Mouse (Mus musculus): ENCODE measurements around the gene Golga5. TPM values are rescaled to one million over a fixed set of nuclear protein-coding genes. Genes with fewer than 3 reads are reported as not detected.

Golga5 gene
- polyA plus RNA-seq, 1 experiment from 2014 or later: 25.0 TPM

- H3K27me3 ChIP-seq (ENCODE audit: poor library complexity, severe bottlenecking): no peaks in the 10 kb centered on the region
- H3K9me3 ChIP-seq: no peaks in the 10 kb centered on the region
- 76% methylated on average over 4 of the region's 4 CpGs for WGBS
- peaks cover 30% of the 10 kb centered on the region for H3K36me3 ChIP-seq (replicated peaks)
- no peak overlapping the region for H3K4me3 ChIP-seq
- peaks cover 5% of the 10 kb centered on the region; the same call in 1 of the 2 replicates for H3K4me1 ChIP-seq
- H3K27ac ChIP-seq: no peak overlapping the region
- DNase-seq (ENCODE audit: extremely low spot score, low spot score): no peak
These were observed 30.8 kb downstream of the Golga5 start for GRCm38 (mm10) chr12:102499723-102500122.

GRCm38 (mm10) chr12:102501038-102501437 is 32.1 kb downstream of the Golga5 start:
- Histone ChIP-seq H3K36me3 (replicated peaks) (peaks cover 24% of the 10 kb centered on the region), H3K9me3 (no peaks in the 10 kb centered on the region), H3K4me1 (peaks cover 5% of the 10 kb centered on the region; the same call in 1 of the 2 replicates), H3K27me3 (ENCODE audit: poor library complexity, severe bottlenecking) (no peaks in the 10 kb centered on the region), H3K27ac (no peak overlapping the region), H3K4me3 (no peak overlapping the region)
- 96% methylated on average over 2 of the region's 2 CpGs for WGBS
- DNase-seq (ENCODE audit: extremely low spot score, low spot score): no peak

- peaks cover 17% of the 10 kb centered on the region for H3K36me3 ChIP-seq (replicated peaks)
- 88% methylated on average over 8 of the region's 8 CpGs for WGBS
- H3K4me1 ChIP-seq: peaks cover 5% of the 10 kb centered on the region; the same call in 1 of the 2 replicates
- H3K27ac ChIP-seq: no peak overlapping the region
- no peak overlapping the region for H3K4me3 ChIP-seq
- no peaks in the 10 kb centered on the region for H3K9me3 ChIP-seq
- no peak for DNase-seq (ENCODE audit: extremely low spot score, low spot score)
- H3K27me3 ChIP-seq (ENCODE audit: poor library complexity, severe bottlenecking): no peaks in the 10 kb centered on the region
These were observed 33.1 kb downstream of the Golga5 start for GRCm38 (mm10) chr12:102501848-102502595.

DNA sequence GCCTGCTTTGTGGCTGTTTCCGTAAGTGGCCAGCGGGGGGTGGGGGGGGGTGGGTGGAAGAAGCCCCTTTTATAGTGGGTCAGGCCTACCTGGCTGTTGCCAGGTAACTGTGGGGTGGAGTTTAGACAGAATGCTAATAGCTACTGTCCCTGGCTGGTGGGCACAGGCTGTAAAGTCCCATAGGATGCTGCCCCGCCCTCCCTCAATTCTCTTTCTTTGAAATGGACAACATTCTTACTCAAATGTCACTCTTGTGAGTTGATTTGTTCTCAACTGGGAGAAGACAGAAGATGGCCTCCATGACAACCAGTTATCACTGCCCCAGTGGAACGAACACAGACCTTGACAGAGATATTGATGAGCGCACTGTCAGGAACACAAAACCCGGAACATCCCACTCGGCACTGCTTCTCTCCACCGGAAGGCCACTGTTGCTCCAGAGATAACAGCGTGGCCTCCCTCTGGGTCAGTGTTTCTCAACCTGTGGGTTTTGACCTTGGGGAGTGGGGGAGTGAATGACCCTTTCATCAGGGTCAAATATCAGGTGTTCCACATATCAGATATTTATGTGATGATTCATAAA is 36.3 kb downstream of the Golga5 start:
- Histone ChIP-seq H3K4me3 (no peak overlapping the region), H3K4me1 (no peaks in the 10 kb centered on the region), H3K9me3 (no peaks in the 10 kb centered on the region), H3K36me3 (replicated peaks) (no peaks in the 10 kb centered on the region), H3K27ac (no peak overlapping the region), H3K27me3 (ENCODE audit: poor library complexity, severe bottlenecking) (no peaks in the 10 kb centered on the region)
- WGBS: 79% methylated on average over 9 of the region's 9 CpGs
- no peak for DNase-seq (ENCODE audit: extremely low spot score, low spot score)

GRCm38 (mm10) chr12:102505949-102506348 is 37.0 kb downstream of the Golga5 start:
- Histone ChIP-seq H3K27me3 (ENCODE audit: poor library complexity, severe bottlenecking) (no peaks in the 10 kb centered on the region), H3K4me1 (peaks cover 5% of the 10 kb centered on the region), H3K36me3 (replicated peaks) (no peaks in the 10 kb centered on the region), H3K27ac (no peak overlapping the region), H3K9me3 (no peaks in the 10 kb centered on the region), H3K4me3 (no peak overlapping the region)
- 89% methylated on average over 7 of the region's 7 CpGs for WGBS
- no peak for DNase-seq (ENCODE audit: extremely low spot score, low spot score)

DNA sequence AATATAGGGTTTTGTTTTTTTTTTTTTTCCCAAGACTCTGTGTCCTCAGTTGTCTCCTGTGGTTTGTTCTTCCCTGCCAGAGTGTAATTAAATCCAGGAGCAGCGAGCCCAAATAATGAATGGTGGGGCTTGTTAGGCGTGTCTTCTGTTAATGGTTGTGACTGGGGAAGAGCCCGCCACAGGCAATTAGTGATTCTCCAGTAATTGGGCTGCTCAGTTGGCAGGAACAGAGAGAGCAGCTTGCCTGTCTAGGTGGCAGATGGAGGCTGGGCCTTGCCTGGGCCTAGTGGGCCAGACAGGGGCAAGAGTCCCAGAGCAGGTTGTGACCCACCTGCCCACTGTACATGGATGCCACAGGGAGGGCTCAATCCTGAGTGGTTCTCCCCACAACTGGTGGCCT is 42.4 kb downstream of the Golga5 start:
- no peaks in the 10 kb centered on the region for H3K27me3 ChIP-seq (ENCODE audit: poor library complexity, severe bottlenecking)
- 23% methylated on average over 3 of the region's 3 CpGs for WGBS
- DNase-seq (ENCODE audit: extremely low spot score, low spot score): no peak
- H3K36me3 ChIP-seq (replicated peaks): no peaks in the 10 kb centered on the region
- H3K4me1 ChIP-seq: peaks cover 26% of the 10 kb centered on the region
- no peak overlapping the region for H3K4me3 ChIP-seq
- H3K27ac ChIP-seq: peak overlapping the region; percentile 58; the same call in 1 of the 2 replicates
- no peaks in the 10 kb centered on the region for H3K9me3 ChIP-seq

DNA sequence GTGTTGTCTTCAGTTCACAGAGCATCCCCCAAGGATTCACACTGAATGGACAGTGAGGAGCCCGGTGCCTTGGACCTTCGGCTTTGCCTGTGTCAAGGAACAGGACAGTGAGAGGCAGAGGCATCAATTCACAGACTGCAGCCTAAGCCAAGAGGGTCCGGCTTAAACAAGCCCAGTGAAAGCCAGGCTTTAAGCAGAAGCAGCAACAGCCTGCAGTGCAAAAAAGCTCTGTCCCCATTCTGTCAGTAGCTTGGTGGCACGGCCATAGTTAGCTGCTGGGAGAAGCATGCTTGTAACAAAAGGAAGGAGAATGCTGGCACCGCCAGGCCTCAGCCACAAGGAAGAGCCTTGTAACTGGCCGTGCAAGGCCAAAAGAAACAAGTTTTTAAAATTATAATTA is 45.2 kb downstream of the Golga5 start:
- Histone ChIP-seq H3K36me3 (replicated peaks) (no peaks in the 10 kb centered on the region), H3K4me3 (no peak overlapping the region), H3K4me1 (peaks cover 26% of the 10 kb centered on the region), H3K27me3 (ENCODE audit: poor library complexity, severe bottlenecking) (no peaks in the 10 kb centered on the region), H3K9me3 (no peaks in the 10 kb centered on the region), H3K27ac (0 out of 2 replicates have a peak overlapping the region, but pooled peaks have one; percentile 0)
- no peak for DNase-seq (ENCODE audit: extremely low spot score, low spot score)
- WGBS: 75% methylated on average over 6 of the region's 6 CpGs

DNA sequence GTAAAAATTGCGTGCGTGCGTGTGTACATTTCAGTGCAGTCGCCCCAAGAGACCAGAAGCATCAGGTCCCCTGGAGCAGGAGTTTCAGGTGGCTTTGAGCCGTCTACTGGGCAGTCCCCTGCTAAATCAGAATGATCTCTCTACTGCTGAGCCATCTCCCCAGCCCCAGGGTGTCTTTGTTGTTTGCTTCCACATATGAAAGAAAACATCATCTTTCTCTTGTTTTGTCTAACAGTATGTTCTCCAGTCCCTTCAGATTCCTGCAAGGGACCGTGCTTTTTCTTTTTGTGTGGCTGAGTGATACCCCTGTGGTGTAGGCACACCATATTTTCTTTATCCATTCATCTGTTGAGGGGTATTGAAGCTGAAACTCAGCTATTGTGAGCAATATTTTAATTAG is 45.8 kb downstream of the Golga5 start:
- WGBS: 77% methylated on average over 6 of the region's 6 CpGs
- Histone ChIP-seq H3K4me3 (no peak overlapping the region), H3K27ac (no peak overlapping the region), H3K36me3 (replicated peaks) (no peaks in the 10 kb centered on the region), H3K9me3 (no peaks in the 10 kb centered on the region), H3K4me1 (peaks cover 26% of the 10 kb centered on the region), H3K27me3 (ENCODE audit: poor library complexity, severe bottlenecking) (no peaks in the 10 kb centered on the region)
- DNase-seq (ENCODE audit: extremely low spot score, low spot score): no peak

- Histone ChIP-seq H3K27me3 (ENCODE audit: poor library complexity, severe bottlenecking) (no peaks in the 10 kb centered on the region), H3K4me3 (no peak overlapping the region), H3K9me3 (no peaks in the 10 kb centered on the region), H3K4me1 (peaks cover 20% of the 10 kb centered on the region), H3K36me3 (replicated peaks) (no peaks in the 10 kb centered on the region), H3K27ac (no peak overlapping the region)
- 89% methylated on average over 4 of the region's 4 CpGs for WGBS
- no peak for DNase-seq (ENCODE audit: extremely low spot score, low spot score)
These were observed 47.2 kb downstream of the Golga5 start for GRCm38 (mm10) chr12:102516151-102516550.

GRCm38 (mm10) chr12:102517647-102518046 is 48.7 kb downstream of the Golga5 start:
- 86% methylated on average over 13 of the region's 13 CpGs for WGBS
- no peaks in the 10 kb centered on the region for H3K36me3 ChIP-seq (replicated peaks)

GRCm38 (mm10) chr12:102519929-102520720 is 51.2 kb downstream of the Golga5 start:
- 90% methylated on average over 12 of the region's 12 CpGs for WGBS
- Histone ChIP-seq H3K27ac (no peak overlapping the region), H3K36me3 (replicated peaks) (no peaks in the 10 kb centered on the region), H3K4me1 (peaks cover 10% of the 10 kb centered on the region), H3K9me3 (no peaks in the 10 kb centered on the region), H3K27me3 (ENCODE audit: poor library complexity, severe bottlenecking) (no peaks in the 10 kb centered on the region), H3K4me3 (no peak overlapping the region)
- no peak for DNase-seq (ENCODE audit: extremely low spot score, low spot score)

More at GRCm38 (mm10) chr12:102517647-102518046, 48.7 kb downstream of the Golga5 start:
- H3K9me3 ChIP-seq: no peaks in the 10 kb centered on the region
- no peak for DNase-seq (ENCODE audit: extremely low spot score, low spot score)
- no peak overlapping the region for H3K27ac ChIP-seq
- no peak overlapping the region for H3K4me3 ChIP-seq
- no peaks in the 10 kb centered on the region for H3K27me3 ChIP-seq (ENCODE audit: poor library complexity, severe bottlenecking)
- peaks cover 19% of the 10 kb centered on the region for H3K4me1 ChIP-seq

- H3K4me1 ChIP-seq: peaks cover 10% of the 10 kb centered on the region
- H3K27ac ChIP-seq: no peak overlapping the region
- H3K9me3 ChIP-seq: no peaks in the 10 kb centered on the region
- H3K4me3 ChIP-seq: no peak overlapping the region
- no peaks in the 10 kb centered on the region for H3K27me3 ChIP-seq (ENCODE audit: poor library complexity, severe bottlenecking)
- H3K36me3 ChIP-seq (replicated peaks): no peaks in the 10 kb centered on the region
- WGBS: 57% methylated on average over 13 of the region's 13 CpGs
- no peak for DNase-seq (ENCODE audit: extremely low spot score, low spot score)
These were observed 52.9 kb downstream of the Golga5 start for GRCm38 (mm10) chr12:102521777-102522319.

All from forebrain, embryonic 10.5 days (tissue).